In genomic region chr9:63206769-63207276, GRCm38 (mm10) we compare ENCODE assay signal across 16 mouse cellular contexts. TPM values are rescaled to one million over a fixed set of nuclear protein-coding genes. Genes with fewer than 3 reads are reported as not detected.
"Had no signal": no experiment of that assay in that cellular context is flagged by ENCODE, and none has a peak within 500 bp of the region (broad histone marks: within the 10 kb centered on the region; RNA-seq: fewer than 3 reads in every experiment).

No protein-coding gene starts in this region.

- H3K27me3 ChIP-seq: liver, embryonic 15.5 days; neural tube, embryonic 13.5 days; stomach, embryonic 15.5 days had no signal

- H3K4me2 ChIP-seq: liver, embryonic 11.5 days; liver, embryonic 15.5 days; neural tube, embryonic 13.5 days; stomach, embryonic 15.5 days had no signal

- DNase-seq: kidney, adult 18-20 months; kidney, postnatal 10 days; kidney, postnatal 4 days; lung, adult 2 months; lung, postnatal 36 days; right cerebral cortex, postnatal 14 days; thymus, adult 2 months; thymus, postnatal 25 days had no signal

- H3K4me3 ChIP-seq: layer of hippocampus, adult 2 months; limb, embryonic 10.5 days; liver, embryonic 15.5 days; neural tube, embryonic 13.5 days; stomach, embryonic 15.5 days had no signal

- H3K36me3 ChIP-seq: liver, embryonic 15.5 days; stomach, embryonic 15.5 days had no signal

- H3K9ac ChIP-seq: liver, embryonic 15.5 days; neural tube, embryonic 13.5 days; stomach, embryonic 15.5 days had no signal

- H3K4me1 ChIP-seq: limb, embryonic 10.5 days; liver, embryonic 15.5 days; stomach, embryonic 15.5 days had no signal

- ATAC-seq: lung, postnatal 0 days had no signal

- H3K9me3 ChIP-seq: limb, embryonic 10.5 days; liver, embryonic 15.5 days; neural tube, embryonic 13.5 days; stomach, embryonic 15.5 days had no signal

- H3K27ac ChIP-seq: layer of hippocampus, adult 2 months; limb, embryonic 10.5 days; liver, embryonic 15.5 days; neural tube, embryonic 13.5 days; stomach, embryonic 15.5 days had no signal

RNA-seq across cellular contexts. Expression of gene Skor1, which starts 58.1 kb away (rescaled TPM):
- polyA plus RNA-seq: kidney, embryonic 14.5 days; liver, embryonic 11.5 days; liver, embryonic 15.5 days; stomach, embryonic 15.5 days had no signal
